Mouse (Mus musculus) lung, adult 2 months (tissue): ENCODE measurements around the gene Hipk4. TPM values are rescaled to one million over a fixed set of nuclear protein-coding genes. Genes with fewer than 3 reads are reported as not detected.

ENCODE experiments used
- DNase-seq: peaks from one replicate; pipeline ENCODE4 v3.0.0; 2022
- H3K4me1 ChIP-seq: fragments of 200-500 bp; 2 replicates; pipeline ENCODE4 v1.6.1; 2011; ENCODE audit warnings: low read length; ENCODE audit not compliant: control insufficient read depth, insufficient read depth
- H3K4me3 ChIP-seq: fragments of 200-500 bp; replicated peaks from 2 replicates; pipeline ENCODE3; 2011; ENCODE audit warnings: low read depth, mild to moderate bottlenecking, control low read depth, low read length; ENCODE audit errors: extremely low read depth
- CTCF ChIP-seq: fragments of 200-500 bp; IDR thresholded peaks from 2 replicates; pipeline ENCODE4 v1.5.1; 2011; ENCODE audit warnings: mild to moderate bottlenecking, low read length, control low read depth; ENCODE audit not compliant: insufficient read depth
- POLR2A ChIP-seq: fragments of 200-500 bp; IDR thresholded peaks from 2 replicates; pipeline ENCODE4 v1.6.1; 2011; ENCODE audit warnings: low read depth, mild to moderate bottlenecking, control low read depth, low read length, borderline replicate concordance; ENCODE audit errors: extremely low read depth
- WGBS: fragments of 180-500 bp; shearing (Covaris S2); methylation state at CpG from one replicate; pipeline ENCODE4 v1.1.7; 2018; 5-methylcytosine and 5-hydroxymethylcytosine counted together
- polyA plus RNA-seq: library from polyadenylated mRNA; depleted of rRNA; stranded (reverse); fragments of >200 nt; gene quantifications from 2 replicates; pipeline ENCODE4 v1.2.3, GENCODE M21; 2012

The Hipk4 gene
- polyA plus RNA-seq, 1 experiment, result 1.8 TPM

- no peak for TF ChIP-seq CTCF
- no peak for DNase-seq
- H3K4me1 ChIP-seq, result no peaks in the 10 kb centered on the region
- WGBS, result 97% methylated on average over 2 of the region's 2 CpGs
- no peak overlapping the region for H3K4me3 ChIP-seq
Measured at GRCm38 (mm10) chr7:27510809-27511208, 12.3 kb upstream of the Hipk4 start.

- DNase-seq, result no peak
- Histone ChIP-seq H3K4me3 (no peak overlapping the region), H3K4me1 (no peaks in the 10 kb centered on the region)
- 67% methylated on average over 9 of the region's 9 CpGs for WGBS
- TF ChIP-seq CTCF (no peak), POLR2A (no peak)
Measured at GRCm38 (mm10) chr7:27514961-27515360, 8.1 kb upstream of the Hipk4 start.

- 92% methylated on average over 9 of the region's 9 CpGs for WGBS
- Histone ChIP-seq H3K4me3 (no peak overlapping the region), H3K4me1 (0 out of 2 replicates have a peak, but pooled peaks cover 3% of the 10 kb centered on the region)
- TF ChIP-seq CTCF (no peak), POLR2A (no peak)
- no peak for DNase-seq
Measured at GRCm38 (mm10) chr7:27518314-27518713, 4.8 kb upstream of the Hipk4 start.

DNA sequence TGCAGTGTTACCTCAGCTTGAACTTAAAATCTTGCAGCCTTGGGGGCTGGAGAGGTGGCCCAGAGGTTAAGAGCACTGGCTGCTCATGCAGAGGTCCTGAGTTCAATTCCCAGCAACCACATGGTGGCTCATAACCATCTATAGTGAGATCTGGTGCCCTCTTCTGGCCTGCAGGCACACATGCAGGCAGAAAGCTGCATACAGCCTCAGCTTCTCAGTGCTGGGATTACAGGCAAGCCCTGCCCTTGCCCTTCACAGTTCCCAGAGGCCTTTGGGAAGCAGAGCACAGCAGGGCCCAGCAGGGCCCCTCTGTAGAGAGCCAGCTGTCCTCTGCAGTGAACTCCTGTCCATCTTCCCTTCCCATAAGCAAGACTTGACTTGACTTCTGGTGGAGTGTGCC lies 3.0 kb upstream of the Hipk4 start:
- Histone ChIP-seq H3K4me1 (0 out of 2 replicates have a peak, but pooled peaks cover 3% of the 10 kb centered on the region), H3K4me3 (no peak overlapping the region)
- TF ChIP-seq POLR2A, result no peak
- no peak for TF ChIP-seq CTCF
- DNase-seq, result no peak

- WGBS, result 17% methylated on average over 1 of the region's 1 CpGs
- TF ChIP-seq CTCF, result no peak
- TF ChIP-seq POLR2A, result no peak
- DNase-seq, result no peak
- H3K4me3 ChIP-seq, result no peak overlapping the region
- H3K4me1 ChIP-seq, result 0 out of 2 replicates have a peak, but pooled peaks cover 3% of the 10 kb centered on the region
Measured at GRCm38 (mm10) chr7:27520599-27520998, 2.5 kb upstream of the Hipk4 start.

GRCm38 (mm10) chr7:27523805-27524204 lies 738 bp downstream of the Hipk4 start:
- WGBS, result 93% methylated on average over 13 of the region's 13 CpGs
- DNase-seq, result no peak
- no peak for TF ChIP-seq CTCF
- no peak for TF ChIP-seq POLR2A
- 0 out of 2 replicates have a peak, but pooled peaks cover 3% of the 10 kb centered on the region for H3K4me1 ChIP-seq
- H3K4me3 ChIP-seq, result no peak overlapping the region

DNA sequence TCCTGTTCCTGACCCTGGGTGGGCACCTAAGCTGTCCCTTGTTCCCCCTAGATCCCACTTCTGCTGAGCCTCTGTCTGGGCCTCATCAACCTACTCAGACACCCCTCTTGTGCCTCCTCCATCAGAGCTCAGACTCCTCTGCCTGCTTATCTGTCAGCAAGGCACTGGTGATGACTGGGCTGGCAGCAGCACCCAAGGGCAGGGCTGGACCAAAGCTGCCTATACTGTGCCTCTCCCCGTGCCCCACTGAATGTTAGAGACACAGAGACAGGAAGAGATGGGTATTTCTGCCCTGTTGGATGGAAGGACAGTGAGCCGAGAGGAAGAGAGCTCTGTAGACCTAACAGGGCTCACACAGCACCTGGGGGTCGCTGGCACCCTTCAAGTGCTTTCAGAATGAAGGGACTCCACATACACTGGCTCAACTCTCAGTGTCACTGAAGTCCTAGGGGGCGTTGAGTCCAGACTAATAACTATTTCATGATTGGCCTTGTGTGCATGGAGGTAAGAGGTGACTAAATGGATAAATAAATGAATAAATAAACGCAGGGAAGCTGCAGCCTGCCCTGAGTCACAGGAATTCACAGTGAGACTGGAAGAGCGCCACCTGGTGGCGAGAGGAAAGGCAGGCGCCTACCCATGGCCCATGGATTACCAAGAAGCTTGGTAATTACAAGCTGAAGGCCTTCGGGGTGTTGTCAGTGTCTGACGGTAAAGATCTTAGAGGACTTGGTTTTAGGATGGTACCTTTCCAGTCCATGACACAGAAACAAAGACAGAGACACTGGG lies 3.2 kb downstream of the Hipk4 start:
- Histone ChIP-seq H3K4me1 (no peaks in the 10 kb centered on the region), H3K4me3 (no peak overlapping the region)
- 15% methylated on average over 10 of the region's 10 CpGs for WGBS
- TF ChIP-seq POLR2A, result no peak
- TF ChIP-seq CTCF, result peak; percentile 94
- peak; percentile 77 for DNase-seq

GRCm38 (mm10) chr7:27529070-27529469 lies 6.0 kb downstream of the Hipk4 start:
- Histone ChIP-seq H3K4me1 (no peaks in the 10 kb centered on the region), H3K4me3 (no peak overlapping the region)
- 83% methylated on average over 21 of the region's 21 CpGs for WGBS
- DNase-seq, result no peak
- TF ChIP-seq POLR2A, result no peak
- no peak for TF ChIP-seq CTCF

DNA sequence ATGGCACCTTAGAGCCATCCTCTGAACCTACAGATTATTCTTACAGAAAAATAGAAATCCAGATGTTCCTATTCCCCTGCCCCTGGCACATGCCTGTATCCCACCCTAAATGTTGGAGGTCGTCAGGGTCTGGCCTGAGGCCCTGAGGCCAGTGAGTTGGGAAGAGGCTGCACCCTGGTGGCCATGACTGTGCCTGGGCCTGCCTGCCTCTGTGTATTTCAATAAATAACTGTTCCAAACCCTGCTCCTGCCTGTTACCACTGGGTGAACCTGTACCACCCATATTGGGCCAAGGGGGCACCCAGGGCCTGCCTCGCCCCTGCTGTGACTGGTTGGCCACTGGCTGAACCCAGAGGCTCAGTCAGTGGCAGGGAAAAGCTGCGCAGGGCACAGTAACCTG lies 7.9 kb downstream of the Hipk4 start:
- no peak for DNase-seq
- Histone ChIP-seq H3K4me1 (no peaks in the 10 kb centered on the region), H3K4me3 (no peak overlapping the region)
- 91% methylated on average over 3 of the region's 3 CpGs for WGBS
- TF ChIP-seq CTCF, result no peak
- no peak for TF ChIP-seq POLR2A

DNA sequence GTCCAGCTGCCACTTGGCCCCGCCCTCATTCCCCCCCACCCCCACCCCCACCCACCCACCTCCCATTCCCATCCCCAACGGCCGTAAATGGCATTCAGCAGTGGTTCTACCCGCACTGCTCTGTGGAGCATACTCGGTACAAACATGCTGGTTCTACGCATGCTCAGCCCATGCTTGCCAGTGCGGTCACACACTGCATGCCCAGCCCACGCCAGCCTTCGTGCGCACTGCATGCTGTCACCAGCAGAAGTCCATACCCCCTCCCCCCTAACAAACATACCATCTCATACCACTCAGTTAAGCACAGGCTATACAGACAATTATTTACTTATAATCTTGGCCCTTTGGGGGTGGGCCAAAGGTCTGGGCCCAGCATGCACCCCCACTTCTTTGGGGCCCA lies 8.6 kb downstream of the Hipk4 start:
- DNase-seq, result no peak
- TF ChIP-seq CTCF (no peak), POLR2A (no peak)
- WGBS, result 86% methylated on average over 10 of the region's 10 CpGs

More for the DNA sequence above, 8.6 kb downstream of the Hipk4 start:
- H3K4me1 ChIP-seq, result no peaks in the 10 kb centered on the region
- H3K4me3 ChIP-seq, result no peak overlapping the region
